Mouse (Mus musculus) small intestine, adult 2 months (tissue): Measurements from ENCODE around the gene Nipa2.

ENCODE experiments used
- CTCF ChIP-seq: fragments of 200-500 bp; IDR thresholded peaks from 2 replicates; pipeline ENCODE4 v1.5.1; 2012; ENCODE audit warnings: low read depth, mild to moderate bottlenecking, control low read depth, inconsistent platforms, low read length, moderate library complexity, mixed read lengths; ENCODE audit not compliant: insufficient replicate concordance, insufficient read length; ENCODE audit errors: extremely low read depth
- POLR2A ChIP-seq: fragments of 200-500 bp; IDR thresholded peaks from 2 replicates; pipeline ENCODE4 v1.6.1; 2012; ENCODE audit warnings: low read depth, mild to moderate bottlenecking, control low read depth, inconsistent platforms, low read length, moderate library complexity

- TF ChIP-seq CTCF (no peak), POLR2A (no peak)
Measured at GRCm38 (mm10) chr7:56011018-56011333, 48.7 kb upstream of the Nipa2 start.
